Mouse (Mus musculus) layer of hippocampus, adult 9-11 months (tissue): ENCODE data around the gene Fam89a.

ENCODE experiments used
- DNase-seq: peaks from one replicate; pipeline ENCODE4 v3.0.0; 2022

Fam89a gene

GRCm38 (mm10) chr8:124751709-124752173, at the start of gene Fam89a:
Gene Fam89a, minus strand, starts transcription at chr8:124751832.
- DNase-seq, result no peak

GRCm38 (mm10) chr8:124800542-124800941, 48.9 kb upstream of the Fam89a start:
- DNase-seq, result no peak

GRCm38 (mm10) chr8:124795781-124796488, 44.3 kb upstream of the Fam89a start:
- no peak for DNase-seq

GRCm38 (mm10) chr8:124794486-124794780, 42.8 kb upstream of the Fam89a start:
- DNase-seq, result peak; percentile 55

GRCm38 (mm10) chr8:124793661-124794485, 42.2 kb upstream of the Fam89a start:
- no peak for DNase-seq

- DNase-seq, result peak; percentile 48
Measured at GRCm38 (mm10) chr8:124793172-124793651, 41.6 kb upstream of the Fam89a start.

- DNase-seq, result peak; percentile 53
Measured at GRCm38 (mm10) chr8:124792708-124793107, 41.1 kb upstream of the Fam89a start, which contains the start of gene Trim67. Gene Trim67, plus strand, starts transcription at chr8:124793092.

- peak; percentile 48 for DNase-seq
Measured at GRCm38 (mm10) chr8:124792186-124792585, 40.6 kb upstream of the Fam89a start.

GRCm38 (mm10) chr8:124791751-124792150, 40.1 kb upstream of the Fam89a start:
- no peak for DNase-seq

GRCm38 (mm10) chr8:124790676-124791075, 39.0 kb upstream of the Fam89a start:
- no peak for DNase-seq

GRCm38 (mm10) chr8:124784613-124785012, 33.0 kb upstream of the Fam89a start:
- peak; percentile 62 for DNase-seq

GRCm38 (mm10) chr8:124783228-124783627, 31.6 kb upstream of the Fam89a start:
- no peak for DNase-seq

- no peak for DNase-seq
Measured at GRCm38 (mm10) chr8:124782431-124782830, 30.8 kb upstream of the Fam89a start.

- DNase-seq, result peak; percentile 63
Measured at GRCm38 (mm10) chr8:124780236-124780635, 28.6 kb upstream of the Fam89a start.

- peak; percentile 77 for DNase-seq
Measured at GRCm38 (mm10) chr8:124775695-124776094, 24.1 kb upstream of the Fam89a start.

GRCm38 (mm10) chr8:124772389-124772788, 20.8 kb upstream of the Fam89a start:
- DNase-seq, result peak; percentile 48

GRCm38 (mm10) chr8:124763061-124763460, 11.4 kb upstream of the Fam89a start:
- DNase-seq, result no peak

GRCm38 (mm10) chr8:124758544-124758943, 6.9 kb upstream of the Fam89a start:
- DNase-seq, result no peak

GRCm38 (mm10) chr8:124756601-124757000, 5.0 kb upstream of the Fam89a start:
- DNase-seq, result no peak

- no peak for DNase-seq
Measured at GRCm38 (mm10) chr8:124756153-124756552, 4.5 kb upstream of the Fam89a start.

GRCm38 (mm10) chr8:124755481-124755880, 3.8 kb upstream of the Fam89a start:
- DNase-seq, result no peak

- DNase-seq, result no peak
Measured at GRCm38 (mm10) chr8:124754792-124755190, 3.2 kb upstream of the Fam89a start.

- peak; percentile 67 for DNase-seq
Measured at GRCm38 (mm10) chr8:124754101-124754791, 2.6 kb upstream of the Fam89a start.
